Mouse (Mus musculus): ENCODE results near the gene Pepd.

GRCm38 (mm10) chr7:35046091-35046490, 133.9 kb downstream of the Pepd start:
- no peak for TF ChIP-seq POLR2A (IDR thresholded peaks at IDR 0.05; ENCODE audit: insufficient read length, low read depth)
- TF ChIP-seq TCF12 (IDR thresholded peaks at IDR 0.05; ENCODE audit: insufficient read depth, poor library complexity, severe bottlenecking): no peak
- no peak for TF ChIP-seq CEBPB (IDR thresholded peaks at IDR 0.05; ENCODE audit: insufficient read depth, poor library complexity, severe bottlenecking)
- no peak for TF ChIP-seq TCF3 (IDR thresholded peaks at IDR 0.05; ENCODE audit: insufficient read length, low read depth)
- TF ChIP-seq USF1 (IDR thresholded peaks at IDR 0.05; ENCODE audit: low read depth): no peak

All from myocyte (in vitro differentiated cells).